8 mouse cellular contexts compared by ENCODE assay signal in the genomic region with DNA sequence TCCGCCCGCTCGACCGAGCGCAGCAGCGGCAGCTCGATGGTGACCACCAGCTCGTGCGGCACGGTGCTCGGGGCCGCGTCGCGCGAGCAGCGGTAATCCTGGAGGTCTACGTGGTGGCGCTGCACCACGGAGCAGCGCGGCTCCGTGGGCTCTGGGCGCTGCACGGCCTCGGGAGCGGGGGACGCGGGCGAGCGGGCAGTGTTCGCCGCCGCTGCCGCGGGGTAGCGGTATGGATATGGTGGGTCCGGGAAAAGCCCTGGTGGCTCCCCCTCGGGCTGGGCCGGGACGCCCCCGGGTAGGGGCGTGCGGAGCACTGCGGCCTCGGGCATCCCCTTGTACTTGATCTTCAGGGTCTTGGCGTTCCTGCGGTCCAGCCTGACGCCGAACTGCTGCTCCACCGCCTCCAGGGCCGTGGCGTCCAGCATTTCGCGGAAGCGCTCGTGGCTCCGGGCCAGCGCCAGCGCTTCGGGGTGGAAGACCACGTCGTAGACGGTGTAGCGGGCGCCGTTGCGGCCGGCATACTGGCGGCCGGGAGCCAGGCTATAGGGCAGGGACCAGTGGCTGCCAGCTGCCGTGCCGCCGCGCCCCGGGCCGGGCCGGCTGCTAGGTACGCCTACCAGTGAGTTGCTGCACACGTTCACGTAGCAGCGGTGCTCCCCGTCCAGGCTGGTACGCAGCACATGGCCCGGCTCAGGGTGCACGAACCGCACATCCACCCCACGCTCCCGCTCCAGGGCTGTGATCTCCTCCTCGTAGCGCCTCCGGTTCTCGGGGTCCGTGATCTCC. TPM values are rescaled to one million over a fixed set of nuclear protein-coding genes. Genes with fewer than 3 reads are reported as not detected.
DNase-seq lines count a peak whose midpoint lies in the region; ATAC-seq and TF ChIP-seq lines count a peak whose summit lies in the region.

No protein-coding gene starts in this region.

- no peak for TF ChIP-seq CTCF in cerebellum, adult 2 months (IDR thresholded peaks at IDR 0.05; ENCODE audit: borderline replicate concordance, insufficient read depth, low read depth, low read length)

- no peaks in the 10 kb centered on the region for H3K27me3 ChIP-seq in cerebellum, adult 2 months (ENCODE audit: control insufficient read depth, insufficient read depth, low read length)
- no peaks in the 10 kb centered on the region for H3K27me3 ChIP-seq in hindbrain, embryonic 11.5 days (ENCODE audit: control insufficient read depth, insufficient read depth, low read length)

- H3K4me2 ChIP-seq in hindbrain, embryonic 11.5 days (replicated peaks; ENCODE audit: low read depth, low read length) = peak overlapping the region; percentile 98

- peak; percentile 66 for DNase-seq in T-cell, adult 2 months (ENCODE audit: low spot score)
- peak; percentile 52 to 64 for DNase-seq in cerebellum, adult 2 months
- DNase-seq in hindbrain, embryonic 11.5 days (ENCODE audit: low spot score) = peak; percentile 67
- DNase-seq in left cerebral cortex, postnatal 14 days (ENCODE audit: low spot score in 2 of 2) = peak; percentile 22 to 34
- DNase-seq in retina, postnatal 7 days (ENCODE audit: low read depth, low spot score) = peak; percentile 16
- DNase-seq in urinary bladder, postnatal 14 days (ENCODE audit: low spot score) = peak; percentile 63

- TF ChIP-seq POLR2A in cerebellum, adult 2 months (IDR thresholded peaks at IDR 0.05; ENCODE audit: borderline replicate concordance, insufficient read depth, low read length) = no peak

- ATAC-seq in frontal cortex, adult (ENCODE audit: low TSS enrichment) = peak; percentile 69
- ATAC-seq in hindbrain, embryonic 11.5 days (ENCODE audit: low FRiP score) = peak; percentile 80
- ATAC-seq in megakaryocyte, adult 5-6 weeks (ENCODE audit: poor library complexity, severe bottlenecking) = peak; percentile 50

- H3K4me1 ChIP-seq in cerebellum, adult 2 months (ENCODE audit: control insufficient read depth, insufficient read depth, low read length) = peaks cover 4% of the 10 kb centered on the region; the same call in 1 of the 2 replicates
- H3K4me1 ChIP-seq in hindbrain, embryonic 11.5 days (replicated peaks; ENCODE audit: control insufficient read depth, insufficient read depth, low read length) = 0 out of 2 replicates have a peak, but pooled peaks cover 2% of the 10 kb centered on the region

- peak overlapping the region; percentile 74 for H3K27ac ChIP-seq in cerebellum, adult 2 months (ENCODE audit: insufficient read depth, low read length)
- peak overlapping the region; percentile 89 for H3K27ac ChIP-seq in hindbrain, embryonic 11.5 days (ENCODE audit: low read depth, low read length)

- WGBS in cerebellum, adult 2 months = under 1% methylated on average over 94 of the region's 94 CpGs
- WGBS in hindbrain, embryonic 11.5 days = under 1% methylated on average over 90 of the region's 94 CpGs

- intact Hi-C loops in left cerebral cortex, postnatal 14 days (cut with DNase I) = loop anchor here (2.0 kb wide), 1 partner anchor 99 kb away; a partner anchor contains a TSS

- no peaks in the 10 kb centered on the region for H3K9me3 ChIP-seq in hindbrain, embryonic 11.5 days (ENCODE audit: control insufficient read depth, low read length)

- peak overlapping the region; percentile 88 for H3K9ac ChIP-seq in hindbrain, embryonic 11.5 days (ENCODE audit: low read depth, low read length)

- H3K4me3 ChIP-seq in cerebellum, adult 2 months (replicated peaks; ENCODE audit: insufficient read depth, low read depth, low read length) = peak overlapping the region; percentile 83
- H3K4me3 ChIP-seq in hindbrain, embryonic 11.5 days (ENCODE audit: low read depth, low read length) = peak overlapping the region; percentile 94

- no peaks in the 10 kb centered on the region; the same call in 1 of the 2 replicates for H3K36me3 ChIP-seq in hindbrain, embryonic 11.5 days (ENCODE audit: control insufficient read depth, insufficient read depth, low read length)

RNA-seq across cellular contexts. Expression of a gene that starts 0.7 kb away (rescaled TPM):
- 2.5 and 2.6 TPM in 2 replicates for polyA plus RNA-seq in cerebellum, adult 2 months (2012; rRNA removed)
- 13.2 and 13.9 TPM in 2 replicates for polyA plus RNA-seq in hindbrain, embryonic 11.5 days (2014; fragmentation: Nextera tagmentation; extraction: Ambion mirVana)
- total RNA-seq in left cerebral cortex, postnatal 14 days (2021) = 1 to 10 TPM; 1.8 to 2.0 TPM
- 3.7 and 4.4 TPM in 2 replicates for total RNA-seq in megakaryocyte, adult 5-6 weeks (2015)
- 3.5 and 7.2 TPM in 2 replicates for total RNA-seq in megakaryocyte, adult 5-6 weeks (2017)

RNA-seq across cellular contexts. Expression of a gene that starts 0.7 kb away (rescaled TPM):
- polyA plus RNA-seq in cerebellum, adult 2 months (2012; rRNA removed) = 2.0 and 3.2 TPM in 2 replicates
- 33.2 and 35.8 TPM in 2 replicates for polyA plus RNA-seq in hindbrain, embryonic 11.5 days (2014; fragmentation: Nextera tagmentation; extraction: Ambion mirVana)
- 1 to 10 TPM; 4.9 to 5.6 TPM for total RNA-seq in left cerebral cortex, postnatal 14 days (2021)
- 1.8 and 4.7 TPM in 2 replicates for total RNA-seq in megakaryocyte, adult 5-6 weeks (2015)
- total RNA-seq in megakaryocyte, adult 5-6 weeks (2017) = 18.6 and 18.8 TPM in 2 replicates

RNA-seq across cellular contexts. Expression of a gene that starts 6.5 kb away (rescaled TPM):
- 4.4 and 4.5 TPM in 2 replicates for polyA plus RNA-seq in cerebellum, adult 2 months (2012; rRNA removed)
- 34.5 and 36.2 TPM in 2 replicates for polyA plus RNA-seq in hindbrain, embryonic 11.5 days (2014; fragmentation: Nextera tagmentation; extraction: Ambion mirVana)
- total RNA-seq in left cerebral cortex, postnatal 14 days (2021) = 1 to 10 TPM; 2.4 to 3.2 TPM
- 8.8 and 19.8 TPM in 2 replicates for total RNA-seq in megakaryocyte, adult 5-6 weeks (2015)
- total RNA-seq in megakaryocyte, adult 5-6 weeks (2017) = 8.3 and 12.8 TPM in 2 replicates

RNA-seq across cellular contexts. Expression of a gene that starts 13.6 kb away (rescaled TPM):
- 15.9 and 16.4 TPM in 2 replicates for polyA plus RNA-seq in cerebellum, adult 2 months (2012; rRNA removed)
- 35.9 and 37.7 TPM in 2 replicates for polyA plus RNA-seq in hindbrain, embryonic 11.5 days (2014; fragmentation: Nextera tagmentation; extraction: Ambion mirVana)
- total RNA-seq in left cerebral cortex, postnatal 14 days (2021) = 10 to 100 TPM; 30.7 to 34.9 TPM
- total RNA-seq in megakaryocyte, adult 5-6 weeks (2015) = 82.9 and 91.6 TPM in 2 replicates
- 89.3 and 91.9 TPM in 2 replicates for total RNA-seq in megakaryocyte, adult 5-6 weeks (2017)

RNA-seq across cellular contexts. Expression of a gene that starts 13.7 kb away (rescaled TPM):
- 321 and 360 TPM in 2 replicates for polyA plus RNA-seq in cerebellum, adult 2 months (2012; rRNA removed)
- polyA plus RNA-seq in hindbrain, embryonic 11.5 days (2014; fragmentation: Nextera tagmentation; extraction: Ambion mirVana) = 461 and 473 TPM in 2 replicates
- 100 to 1,000 TPM; 172 to 191 TPM for total RNA-seq in left cerebral cortex, postnatal 14 days (2021)
- 691 and 759 TPM in 2 replicates for total RNA-seq in megakaryocyte, adult 5-6 weeks (2015)
- total RNA-seq in megakaryocyte, adult 5-6 weeks (2017) = 982 and 1,157 TPM in 2 replicates

Comparison
In these comparisons a context has a peak if more than half of its experiments do, and no peak if none do; other contexts are left out.
1. Peak in every context shown above with its lines: DNase-seq, ATAC-seq, H3K4me3 ChIP-seq and H3K27ac ChIP-seq.
2. DNase-seq: peak in every context shown above with its lines; median percentile 67 in hindbrain, embryonic 11.5 days; 66 in T-cell, adult 2 months; 63 in urinary bladder, postnatal 14 days; 58 in cerebellum, adult 2 months; 28 in left cerebral cortex, postnatal 14 days; 16 in retina, postnatal 7 days.